Mouse (Mus musculus) adrenal gland, adult 8-10 months (tissue): Measurements from ENCODE around the gene Flt1. TPM values are rescaled to one million over a fixed set of nuclear protein-coding genes. Genes with fewer than 3 reads are reported as not detected.

Experiments
- DNase-seq: peaks from one replicate; pipeline ENCODE4 v3.0.0; 2022
- total RNA-seq, 4 experiments: library from RNA; stranded (reverse); gene quantifications; 2 replicates each; pipeline ENCODE4 v1.2.4; 2022

The Flt1 gene
- total RNA-seq, result 10 to 100 TPM; 53.9 to 96.3 (median 78.7) TPM

GRCm38 (mm10) chr5:147725831-147726700 lies at the start of gene Flt1:
Gene Flt1, minus strand, starts transcription at chr5:147726011.
- DNase-seq, result peak; percentile 67

GRCm38 (mm10) chr5:147775222-147775621 lies 49.4 kb upstream of the Flt1 start:
- DNase-seq, result no peak

DNA sequence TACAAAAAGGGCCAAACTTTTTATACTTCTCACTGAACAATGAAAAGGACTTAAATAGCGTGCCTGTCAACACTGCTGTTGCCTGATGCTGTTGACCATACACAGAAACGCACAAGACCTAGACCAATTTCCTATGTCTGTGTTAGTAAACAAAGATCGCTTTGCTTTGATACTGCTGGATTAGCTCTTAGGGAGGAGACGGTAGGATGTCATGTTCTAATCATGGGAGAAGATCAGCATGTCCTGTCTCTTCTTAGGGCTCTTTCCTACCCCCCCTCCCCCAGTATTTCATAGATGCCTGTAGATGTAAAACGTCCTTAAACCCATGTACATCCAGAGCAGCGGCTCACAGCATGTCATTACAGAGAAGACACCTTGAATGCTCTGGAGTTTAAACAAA lies 44.1 kb upstream of the Flt1 start:
- no peak for DNase-seq

- no peak for DNase-seq
Observed at GRCm38 (mm10) chr5:147764061-147764460, 38.2 kb upstream of the Flt1 start.

DNA sequence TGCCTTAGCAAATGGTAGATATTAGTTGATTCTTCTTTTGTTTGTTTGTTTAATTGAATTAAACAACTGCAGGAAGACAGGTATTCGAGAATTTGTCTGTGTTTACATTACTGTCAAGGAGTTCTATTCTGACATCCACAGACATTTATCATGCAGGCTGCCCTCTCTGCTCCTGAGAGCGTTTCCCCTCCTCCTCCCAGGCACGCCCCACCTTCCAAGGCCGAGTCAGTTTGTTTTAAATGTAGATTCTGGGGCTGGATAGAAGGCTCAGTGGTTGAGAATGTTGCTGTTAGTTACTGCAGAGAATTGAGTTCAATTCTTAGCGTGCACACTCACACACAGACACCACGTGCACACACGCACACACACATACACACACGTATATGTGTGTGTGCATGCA lies 36.2 kb upstream of the Flt1 start:
- no peak for DNase-seq

- DNase-seq, result no peak
Observed at GRCm38 (mm10) chr5:147761275-147761674, 35.5 kb upstream of the Flt1 start.

GRCm38 (mm10) chr5:147758640-147759319 lies 33.0 kb upstream of the Flt1 start:
- no peak for DNase-seq

DNA sequence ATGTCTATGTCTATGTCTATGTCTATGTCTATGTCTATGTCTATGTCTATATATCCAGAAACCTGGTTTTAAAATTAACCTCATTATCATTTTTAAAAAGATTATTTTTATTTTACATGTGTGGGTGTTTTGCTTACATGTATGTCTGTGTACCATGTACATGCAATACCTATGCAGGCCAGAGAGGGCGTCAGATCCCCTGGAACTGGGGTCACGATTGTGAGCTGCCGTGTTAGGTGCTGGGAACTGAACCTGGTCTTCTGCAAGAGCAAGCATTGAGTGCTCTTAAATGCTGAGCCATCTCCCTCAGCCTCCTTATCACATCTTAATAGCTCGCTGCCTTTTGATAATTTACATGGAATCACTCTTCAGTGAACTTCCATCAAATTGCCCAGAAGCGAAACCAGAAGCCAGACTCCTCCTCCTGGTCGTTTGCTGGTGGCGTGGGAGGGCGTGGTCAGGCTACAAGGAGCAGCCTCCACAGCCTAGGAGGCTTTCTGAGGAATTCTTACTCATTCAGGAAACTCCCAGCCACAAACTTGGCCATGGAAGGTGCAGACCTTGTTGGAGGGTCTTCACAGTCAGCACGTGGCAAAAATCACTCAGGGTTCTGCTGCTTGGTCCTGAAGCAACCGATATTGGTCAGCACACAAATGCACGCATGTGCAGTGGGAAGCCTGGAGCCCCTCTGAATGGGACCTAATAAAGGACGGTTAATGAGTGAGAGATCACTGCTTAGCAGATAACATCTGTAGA lies 32.2 kb upstream of the Flt1 start:
- no peak for DNase-seq

DNA sequence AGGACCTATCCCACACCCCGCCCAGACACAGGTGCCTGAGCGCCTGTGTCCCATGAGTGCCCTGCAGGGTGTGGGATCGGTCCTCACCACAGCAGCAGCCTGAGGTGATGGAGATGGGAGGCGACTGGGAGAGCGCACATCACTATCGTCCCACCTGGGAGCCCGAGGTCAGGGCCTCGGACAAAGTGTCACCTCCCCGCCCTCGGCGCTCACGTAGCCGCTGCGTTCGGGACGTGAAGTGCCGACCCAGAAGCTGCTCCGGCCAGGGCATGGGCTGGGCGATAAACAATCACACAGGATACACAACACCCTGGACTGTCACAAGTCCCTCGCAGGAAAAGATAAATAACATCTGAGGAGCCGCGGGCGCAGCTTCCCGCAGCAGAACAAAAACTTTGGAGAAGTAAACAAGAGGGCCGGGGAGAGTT lies 27.1 kb upstream of the Flt1 start:
- peak; percentile 46 for DNase-seq

- DNase-seq, result peak; percentile 62
Observed at GRCm38 (mm10) chr5:147751673-147752130, 25.9 kb upstream of the Flt1 start.

DNA sequence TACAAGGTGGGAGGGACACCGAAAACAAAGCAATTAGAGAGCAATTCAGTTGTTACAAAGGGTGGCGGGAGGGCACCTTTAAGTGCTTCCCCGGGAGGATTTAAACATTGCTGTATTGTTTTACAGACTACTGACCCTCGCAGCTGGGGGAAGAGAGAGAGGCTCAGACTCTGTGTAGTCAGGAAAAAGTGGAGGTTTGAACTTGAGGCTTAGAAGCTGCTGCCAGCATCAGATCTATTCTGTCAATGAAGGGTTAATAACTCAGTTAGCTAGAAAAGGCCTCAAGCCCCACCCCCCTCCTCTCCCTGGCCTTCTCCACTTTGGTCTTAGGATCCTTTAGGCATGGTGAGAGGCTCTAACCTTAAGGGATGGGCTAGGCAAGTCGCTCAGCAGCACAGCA lies 24.2 kb upstream of the Flt1 start:
- DNase-seq, result no peak

DNA sequence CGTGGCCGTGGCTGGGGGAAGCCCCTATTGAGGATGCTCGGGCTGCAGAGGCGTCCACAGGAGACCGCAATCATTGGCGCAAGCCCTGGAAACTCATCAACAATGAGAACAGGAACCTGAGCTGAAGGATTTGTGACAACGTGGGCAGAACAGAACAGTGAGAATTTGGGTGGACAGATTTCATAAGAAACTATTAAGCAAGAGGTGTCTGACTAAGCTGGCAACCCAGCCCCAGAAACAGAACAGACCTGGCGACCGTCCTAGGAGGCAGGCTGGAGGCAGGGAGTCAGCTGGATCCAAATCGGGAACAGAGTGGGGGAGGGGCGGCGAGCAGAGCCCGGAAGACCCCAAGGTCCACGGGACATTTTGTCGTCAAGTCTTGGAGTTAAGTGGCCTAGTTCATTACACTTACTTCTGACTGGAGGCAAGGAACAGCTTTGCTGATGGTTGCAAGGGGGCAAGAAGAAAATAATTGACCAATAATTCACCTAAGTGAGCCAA lies 22.3 kb upstream of the Flt1 start:
- peak; percentile 62 for DNase-seq

- DNase-seq, result no peak
Observed at GRCm38 (mm10) chr5:147744900-147745653, 19.3 kb upstream of the Flt1 start.

DNA sequence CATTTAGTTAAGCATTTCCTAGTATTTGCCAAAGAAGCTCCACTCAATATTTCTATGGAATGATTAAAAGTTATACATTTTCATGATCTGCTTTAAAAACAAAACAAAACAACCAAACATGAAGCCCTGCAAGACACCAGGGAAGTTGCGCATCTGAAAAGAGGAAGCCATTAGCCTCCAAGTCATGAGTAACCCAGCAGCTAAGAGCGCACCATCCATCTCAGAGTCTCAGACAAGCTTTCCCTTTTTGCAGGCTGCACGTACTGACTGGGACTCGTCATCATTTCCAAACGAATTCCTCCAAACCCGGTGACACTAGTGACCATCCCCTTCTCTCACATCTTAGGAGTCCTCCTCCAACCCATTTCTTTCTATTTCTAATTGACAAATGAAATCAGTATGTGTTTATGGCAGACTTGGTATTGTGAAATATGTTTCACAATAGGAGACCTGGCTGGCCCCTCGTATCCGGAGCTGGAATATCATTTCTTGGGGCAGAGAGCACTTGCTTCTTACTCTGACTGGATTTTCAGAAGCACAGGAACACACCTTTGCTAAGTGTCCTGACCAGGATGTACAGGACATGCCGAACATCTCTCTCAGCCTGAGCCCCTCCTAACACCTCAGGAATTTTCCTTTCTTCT lies 16.8 kb upstream of the Flt1 start:
- DNase-seq, result no peak

DNA sequence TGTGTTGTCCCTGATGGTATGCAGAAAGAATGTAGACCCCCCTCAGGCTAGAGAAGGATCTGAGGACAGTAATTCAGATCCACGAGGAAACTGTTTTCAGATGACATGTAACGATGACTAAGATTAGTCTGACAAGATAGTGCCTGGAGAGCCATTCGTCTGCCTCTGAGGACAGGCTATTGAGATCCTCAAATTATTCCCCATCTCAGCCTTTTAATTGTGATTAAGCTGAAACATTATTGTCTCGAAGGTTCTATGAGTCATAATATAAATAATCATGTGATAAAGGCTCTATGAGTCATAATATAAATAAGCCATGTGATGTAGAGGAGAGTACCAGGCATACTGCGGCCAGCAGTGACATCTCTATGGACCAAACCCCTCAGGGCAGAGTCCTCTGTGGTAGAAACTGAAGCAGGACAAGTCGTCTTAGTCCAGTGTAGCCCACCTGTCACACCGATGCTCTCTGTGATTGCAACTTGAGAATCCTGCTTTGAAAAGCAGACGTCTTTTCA lies 11.0 kb upstream of the Flt1 start:
- DNase-seq, result no peak

DNA sequence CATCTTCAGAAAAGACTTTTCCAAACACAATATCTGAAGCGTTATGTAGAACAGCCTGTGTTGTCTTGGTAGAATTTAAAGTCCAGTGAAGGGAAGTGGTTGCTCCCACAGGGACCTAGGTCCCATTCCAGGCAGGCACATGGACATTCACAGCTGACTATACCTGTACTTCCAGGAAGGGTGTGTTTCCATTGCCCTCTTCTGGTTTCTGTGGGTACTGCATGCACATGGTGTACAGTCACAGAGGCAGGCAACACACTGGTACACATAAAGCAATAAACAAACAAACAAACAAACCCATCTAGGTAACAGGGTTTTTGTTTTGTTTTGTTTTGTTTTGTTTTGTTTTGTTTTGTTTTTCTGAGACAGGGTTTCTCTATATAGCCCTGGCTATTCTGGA lies 7.9 kb upstream of the Flt1 start:
- DNase-seq, result no peak

DNA sequence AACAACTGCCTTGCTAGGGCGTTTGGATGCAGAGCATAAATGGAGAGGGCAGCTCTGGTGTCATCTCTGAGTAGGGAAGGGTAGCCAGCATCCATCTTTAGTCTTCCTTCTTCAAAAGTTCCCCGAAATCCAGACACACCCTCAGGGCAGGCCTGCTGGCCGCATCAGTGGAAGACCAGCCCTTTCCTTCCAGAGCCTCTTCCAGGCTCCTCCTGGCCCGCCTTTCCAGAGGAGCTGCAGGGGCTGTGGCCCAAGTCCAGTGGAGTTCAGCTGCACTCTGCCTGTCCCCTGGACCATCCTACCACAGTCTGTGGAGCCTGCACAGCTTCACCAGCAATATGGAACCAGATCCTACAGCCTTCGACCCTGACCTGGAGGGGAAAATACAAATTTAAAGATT lies 7.1 kb upstream of the Flt1 start:
- DNase-seq, result no peak

DNA sequence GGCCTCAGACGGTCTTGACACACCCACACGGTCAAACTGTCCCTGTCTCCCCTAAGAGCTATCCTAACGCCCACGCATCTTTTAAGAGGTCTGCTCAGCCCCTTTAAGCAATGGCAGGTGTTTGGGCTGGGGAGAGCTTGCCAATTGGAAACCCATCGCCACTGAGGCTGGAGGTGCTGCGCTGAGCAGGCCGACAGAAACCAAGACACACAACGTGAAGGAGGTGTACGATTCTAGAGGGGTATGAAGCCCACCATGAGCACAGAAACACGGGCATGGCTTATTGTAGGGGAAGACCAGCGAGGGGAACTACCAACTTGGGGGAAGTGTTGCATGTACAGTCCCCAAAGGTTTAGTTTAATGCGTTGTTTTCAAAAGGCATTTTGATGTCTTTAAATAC lies 1.7 kb upstream of the Flt1 start:
- DNase-seq, result no peak

DNA sequence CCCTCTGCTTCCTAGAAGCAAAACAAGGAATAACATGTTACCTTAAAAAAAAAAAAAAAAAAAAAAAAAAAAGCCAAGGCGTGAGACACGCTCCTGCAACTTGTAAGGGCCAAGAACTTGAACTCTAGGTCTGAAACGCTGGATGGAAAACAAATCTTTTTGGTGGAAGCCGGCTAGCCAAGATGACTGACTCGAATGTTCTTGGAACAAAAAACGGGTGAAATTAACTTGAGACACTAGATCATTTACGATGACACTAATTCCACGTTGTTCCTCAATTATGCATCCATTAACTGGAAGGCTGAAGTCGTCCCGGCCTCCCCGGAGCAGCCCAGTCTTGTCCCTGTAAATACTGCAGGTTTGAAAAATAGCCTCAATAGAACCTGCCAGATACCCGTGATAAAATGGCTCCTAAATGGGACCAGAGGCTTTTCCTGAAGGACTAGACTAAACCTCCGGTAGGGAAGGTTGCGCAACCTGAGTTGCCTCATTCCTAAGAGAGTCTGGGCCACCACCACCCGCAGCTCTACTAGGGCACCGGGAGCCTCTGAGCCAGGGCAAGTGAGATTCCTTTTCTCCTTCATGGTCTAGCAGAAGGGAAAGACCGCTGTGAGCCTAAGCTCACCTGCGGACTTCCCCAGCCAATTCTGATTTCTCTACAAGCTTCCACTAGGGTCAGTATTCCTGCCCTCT lies 1.0 kb upstream of the Flt1 start:
- DNase-seq, result peak; percentile 35

DNA sequence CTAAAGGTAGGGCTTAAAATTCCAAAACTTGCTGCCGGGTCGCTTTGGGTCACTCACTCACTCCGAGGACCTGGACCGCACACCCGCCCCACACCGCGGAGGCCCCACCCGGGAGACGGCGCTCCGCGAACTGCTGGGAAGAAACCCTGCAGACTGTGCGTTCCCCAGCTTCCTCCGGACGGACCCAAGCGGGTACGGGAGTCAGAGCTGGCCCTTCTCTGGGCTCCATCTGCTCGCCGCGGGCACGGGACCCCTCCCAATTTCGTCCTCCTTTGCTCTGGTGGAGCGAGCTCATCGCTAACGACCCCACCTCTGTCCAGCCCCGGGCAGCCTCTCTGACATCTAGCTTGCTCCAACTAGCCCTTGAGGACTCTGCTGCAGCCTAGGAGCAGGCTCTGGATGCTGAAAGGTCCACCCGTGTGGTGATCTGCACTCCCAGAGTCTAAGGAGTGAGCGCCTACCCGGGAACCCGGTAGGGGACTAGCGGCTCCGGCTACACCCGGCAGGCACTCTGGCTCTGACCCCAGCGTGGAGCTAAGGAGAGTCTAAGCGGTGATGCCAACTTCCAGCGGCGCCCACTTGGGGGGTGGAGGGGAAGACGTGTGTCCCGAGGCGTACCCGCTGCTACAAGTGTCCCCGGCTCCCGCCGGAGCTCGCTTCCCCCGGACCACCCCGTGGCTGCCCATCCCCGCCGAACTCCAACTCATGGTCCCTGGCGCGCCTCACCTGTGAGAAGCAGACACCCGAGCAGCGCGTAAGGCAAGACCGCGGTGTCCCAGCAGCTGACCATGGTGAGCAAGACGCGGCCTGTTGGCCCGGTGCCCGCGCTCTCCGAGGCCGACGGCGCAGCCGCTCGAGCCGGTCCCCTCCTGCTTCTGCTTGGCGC lies 623 bp downstream of the Flt1 start:
- DNase-seq, result peak; percentile 49
